Mouse (Mus musculus) CH12.LX (cell line): ENCODE measurements around the gene Hsf4. TPM values are rescaled to one million over a fixed set of nuclear protein-coding genes. Genes with fewer than 3 reads are reported as not detected.

Source experiments
- DNase-seq: peaks from one replicate; pipeline ENCODE4 v3.0.0-alpha.2; 2013; ENCODE audit errors: extremely low read depth
- H3K27ac ChIP-seq: 2 replicates; pipeline ENCODE4 v1.5.1; 2012; ENCODE audit warnings: low read depth, mild to moderate bottlenecking, control low read depth, moderate library complexity; ENCODE audit not compliant: insufficient read depth
- H3K27me3 ChIP-seq: replicated peaks from 2 replicates; pipeline ENCODE3; 2012; ENCODE audit warnings: inconsistent platforms
- H3K36me3 ChIP-seq, 2 experiments: replicated peaks in 1 of 2; 2 replicates each; pipeline versions ENCODE3 to v1.6.1; 2012; ENCODE audit warnings: inconsistent platforms in 1 of 2, low read length in 1 of 2, mild to moderate bottlenecking in 1 of 2, mixed read lengths in 1 of 2, moderate library complexity in 1 of 2; ENCODE audit not compliant: control insufficient read depth in 1 of 2, insufficient read depth in 1 of 2
- H3K4me1 ChIP-seq, 2 experiments: 2 replicates each; pipeline ENCODE4 v1.6.1; 2012; ENCODE audit warnings: inconsistent platforms in 1 of 2, moderate library complexity in 1 of 2; ENCODE audit not compliant: insufficient read depth in 2 of 2, control insufficient read depth in 1 of 2
- H3K4me2 ChIP-seq: 2 replicates; pipeline ENCODE4 v1.6.1; 2012; ENCODE audit warnings: low read depth, mild to moderate bottlenecking, control low read depth; ENCODE audit not compliant: poor library complexity, insufficient read depth, severe bottlenecking
- H3K4me3 ChIP-seq, 3 experiments: fragments of 150-350 bp in 1 of 3; sonication (generic) in 1 of 3; replicated peaks in 1 of 3; 2 replicates each; pipeline versions ENCODE3 to v1.5.1; 2011 to 2012; ENCODE audit warnings: low read depth in 2 of 3, low read length in 2 of 3, mild to moderate bottlenecking in 2 of 3, moderate library complexity in 2 of 3, control low read depth in 1 of 3, improper control_type of control experiment in 1 of 3, inconsistent platforms in 1 of 3, mixed read lengths in 1 of 3; ENCODE audit not compliant: poor library complexity in 1 of 3
- H3K79me2 ChIP-seq: replicated peaks from 2 replicates; pipeline ENCODE4 v1.6.1; 2012; ENCODE audit warnings: mild to moderate bottlenecking, moderate library complexity; ENCODE audit not compliant: control insufficient read depth, poor library complexity, insufficient read depth, severe bottlenecking; ENCODE audit errors: extremely low read depth
- H3K9ac ChIP-seq: 2 replicates; pipeline ENCODE4 v1.6.1; 2012; ENCODE audit warnings: low read depth, mild to moderate bottlenecking, control low read depth, moderate library complexity; ENCODE audit not compliant: insufficient read depth
- H3K9me3 ChIP-seq: replicated peaks from 2 replicates; pipeline ENCODE3; 2012; ENCODE audit warnings: low read length, inconsistent platforms, mixed read lengths
- CHD2 ChIP-seq: IDR thresholded peaks from 2 replicates; pipeline ENCODE4 v1.6.1; 2011; ENCODE audit warnings: low read length, improper control_type of control experiment
- CTCF ChIP-seq, 2 experiments: IDR thresholded peaks in 1 of 2; conservative IDR thresholded peaks in 1 of 2; 2 replicates each; pipeline ENCODE4 v1.5.1; 2011 to 2012; ENCODE audit warnings: low read depth in 2 of 2, low read length in 2 of 2, improper control_type of control experiment in 1 of 2, inconsistent platforms in 1 of 2, mild to moderate bottlenecking in 1 of 2, moderate library complexity in 1 of 2
- E2F4 ChIP-seq: IDR thresholded peaks from 2 replicates; pipeline ENCODE4 v1.6.1; 2011; ENCODE audit warnings: low read depth, low read length, improper control_type of control experiment; ENCODE audit not compliant: insufficient replicate concordance
- EP300 ChIP-seq: IDR thresholded peaks from 2 replicates; pipeline ENCODE4 v1.6.1; 2011; ENCODE audit warnings: low read length, improper control_type of control experiment
- ETS1 ChIP-seq: conservative IDR thresholded peaks from 2 replicates; pipeline ENCODE4 v1.6.1; 2012; ENCODE audit warnings: low read depth, mild to moderate bottlenecking, inconsistent platforms, low read length, improper control_type of control experiment, moderate library complexity
- GABPA ChIP-seq: IDR thresholded peaks from 2 replicates; pipeline ENCODE4 v1.6.1; 2012; ENCODE audit warnings: low read depth, low read length, improper control_type of control experiment, inconsistent platforms; ENCODE audit not compliant: insufficient replicate concordance
- HCFC1 ChIP-seq: IDR thresholded peaks from 2 replicates; pipeline ENCODE4 v1.6.1; 2012; ENCODE audit warnings: low read depth, mild to moderate bottlenecking, inconsistent platforms, low read length, improper control_type of control experiment
- JUN ChIP-seq: IDR thresholded peaks from 2 replicates; pipeline ENCODE4 v1.6.1; 2011; ENCODE audit warnings: low read depth, mild to moderate bottlenecking, low read length, improper control_type of control experiment, moderate library complexity; ENCODE audit not compliant: insufficient read depth
- JUND ChIP-seq: conservative IDR thresholded peaks from 2 replicates; pipeline ENCODE4 v1.6.1; 2011; ENCODE audit warnings: low read depth, low read length, improper control_type of control experiment
- KAT2A ChIP-seq: IDR thresholded peaks from 2 replicates; pipeline ENCODE4 v1.6.1; 2012; ENCODE audit warnings: low read length, improper control_type of control experiment, inconsistent platforms; ENCODE audit not compliant: insufficient replicate concordance
- MAX ChIP-seq: IDR thresholded peaks from 2 replicates; pipeline ENCODE4 v1.6.1; 2011; ENCODE audit warnings: low read length, improper control_type of control experiment
- MAZ ChIP-seq: IDR thresholded peaks from 2 replicates; pipeline ENCODE4 v1.6.1; 2012; ENCODE audit warnings: low read depth, mild to moderate bottlenecking, inconsistent platforms, low read length, improper control_type of control experiment, moderate library complexity
- MEF2A ChIP-seq: IDR thresholded peaks from 2 replicates; pipeline ENCODE4 v1.6.1; 2014; ENCODE audit warnings: low read depth, mild to moderate bottlenecking, inconsistent platforms, low read length, improper control_type of control experiment, borderline replicate concordance
- NELFE ChIP-seq: IDR thresholded peaks from 2 replicates; pipeline ENCODE4 v1.6.1; 2011; ENCODE audit warnings: low read depth, low read length, improper control_type of control experiment
- PAX5 ChIP-seq: IDR thresholded peaks from 2 replicates; pipeline ENCODE4 v1.6.1; 2012; ENCODE audit warnings: low read length, inconsistent platforms, mixed read lengths
- POLR2AphosphoS2 ChIP-seq: IDR thresholded peaks from 2 replicates; pipeline ENCODE4 v1.6.1; 2011; ENCODE audit warnings: low read depth, low read length, improper control_type of control experiment
- RAD21 ChIP-seq: IDR thresholded peaks from 2 replicates; pipeline ENCODE4 v1.6.1; 2011; ENCODE audit warnings: low read depth, mild to moderate bottlenecking, low read length, improper control_type of control experiment, moderate library complexity
- RCOR1 ChIP-seq: conservative IDR thresholded peaks from 2 replicates; pipeline ENCODE4 v1.6.1; 2012; ENCODE audit warnings: low read depth, mild to moderate bottlenecking, inconsistent platforms, low read length, improper control_type of control experiment
- SIN3A ChIP-seq: IDR thresholded peaks from 2 replicates; pipeline ENCODE4 v1.6.1; 2012; ENCODE audit warnings: low read length, improper control_type of control experiment, inconsistent platforms
- SMC3 ChIP-seq: IDR thresholded peaks from 2 replicates; pipeline ENCODE4 v1.6.1; 2011; ENCODE audit warnings: low read depth, low read length, improper control_type of control experiment
- USF1 ChIP-seq: IDR thresholded peaks from 2 replicates; pipeline ENCODE4 v1.6.1; 2014; ENCODE audit warnings: low read depth, mild to moderate bottlenecking, inconsistent platforms, low read length, improper control_type of control experiment
- USF2 ChIP-seq: conservative IDR thresholded peaks from 2 replicates; pipeline ENCODE4 v1.6.1; 2011; ENCODE audit warnings: low read depth, low read length, improper control_type of control experiment
- ZMIZ1 ChIP-seq: IDR thresholded peaks from 2 replicates; pipeline ENCODE4 v1.6.1; 2012; ENCODE audit warnings: low read depth, mild to moderate bottlenecking, inconsistent platforms, low read length, improper control_type of control experiment
- dilution Hi-C: fragments of 300-500 bp; cut with MboI; formaldehyde crosslinking; loops from 2 replicates; pipeline ENCODE4 v1.14.3; 2020; ENCODE audit warnings: low sequenced_read_pairs; ENCODE audit not compliant: extremely low pct_unique_long_range_greater_than_20kb, extremely low pct_ligation_motif_present
- in situ Hi-C: fragments of 300-500 bp; cut with MboI; formaldehyde crosslinking; loops from 3 replicates; pipeline ENCODE4 v1.14.3; 2019; ENCODE audit warnings: low sequenced_read_pairs, low pct_ligation_motif_present, low pct_unique_long_range_greater_than_20kb, mixed read lengths
- polyA plus RNA-seq: library from polyadenylated mRNA; unstranded; fragments of >175 nt; gene quantifications from 2 replicates; pipeline ENCODE4 v1.2.1, GENCODE M21; 2012; ENCODE audit warnings: low read depth; ENCODE audit not compliant: insufficient read length
- total RNA-seq, 2 experiments: library from RNA; depleted of rRNA; stranded (reverse); fragments of 300-350 nt in 1 of 2; fragments of >200 nt in 1 of 2; gene quantifications; 2 replicates each; pipeline ENCODE4 v1.2.3; 2012 to 2014

Gene Hsf4
- total and polyA plus RNA-seq, 3 experiments = 0.08 TPM; not detected in 2

DNA sequence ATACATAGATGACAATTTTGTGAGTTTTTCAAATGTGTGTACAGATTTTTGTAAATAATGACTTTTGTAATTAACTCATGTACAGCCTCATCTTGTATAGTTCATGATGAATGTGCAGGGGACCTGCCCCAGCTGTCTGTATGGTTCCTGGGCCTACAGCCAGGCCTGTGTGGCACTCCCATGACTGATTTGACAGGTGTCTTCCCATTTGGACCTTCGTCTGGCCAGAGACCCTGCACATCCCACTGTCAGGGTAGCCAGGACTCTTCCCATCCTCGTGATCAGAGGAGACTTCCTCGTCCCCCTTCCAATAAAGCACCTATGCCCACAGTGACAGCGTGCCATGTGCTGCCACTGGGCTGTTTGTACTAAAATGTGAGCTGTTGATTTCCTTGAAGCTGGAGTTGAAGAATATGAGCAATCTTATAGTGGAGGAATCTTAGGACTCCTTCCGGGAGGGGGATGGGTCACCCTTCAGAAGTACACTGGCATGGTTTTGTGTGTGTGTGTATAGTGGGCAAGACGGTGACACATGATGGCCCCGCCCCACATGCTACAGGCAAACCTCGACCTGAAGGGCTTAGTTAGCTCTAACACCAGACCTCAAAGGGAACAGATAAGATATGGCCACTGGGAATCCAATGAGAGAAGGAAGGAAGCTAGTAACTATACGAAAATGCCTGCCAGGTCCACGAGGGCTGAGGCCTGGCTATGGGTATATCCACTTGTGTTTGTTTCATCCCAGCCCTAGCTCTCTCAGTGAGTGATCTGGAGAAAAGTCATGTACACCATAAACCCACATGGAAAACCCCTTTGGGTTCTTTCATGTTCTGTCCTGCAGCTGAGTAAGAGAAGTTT is 16.7 kb upstream of the Hsf4 start:
- dilution Hi-C loops (no loop called here), in situ Hi-C loops (no loop called here)
- no peaks in the 10 kb centered on the region for H3K79me2 ChIP-seq
- no peak overlapping the region for H3K27ac ChIP-seq
- peaks cover 7 to 17% of the 10 kb centered on the region in 2 experiments for H3K4me1 ChIP-seq
- H3K27me3 ChIP-seq = no peaks in the 10 kb centered on the region
- H3K9me3 ChIP-seq = no peaks in the 10 kb centered on the region
- H3K36me3 ChIP-seq = peaks cover 47 to 86% of the 10 kb centered on the region in 2 experiments
- no peak overlapping the region for H3K4me2 ChIP-seq
- no peak for DNase-seq
- H3K9ac ChIP-seq = no peak overlapping the region
- H3K4me3 ChIP-seq = no peak overlapping the region
- TF ChIP-seq EP300 (no peak), RAD21 (no peak), KAT2A (no peak), GABPA (no peak), CTCF (conservative IDR thresholded peaks at IDR 0.05 in 1 of 2, IDR thresholded peaks at IDR 0.05 in 1 of 2; ENCODE audit: low read depth in 2 of 2, low read length in 2 of 2) (no peak), SIN3A (no peak), USF2 (no peak), RCOR1 (no peak), ZMIZ1 (no peak), MAX (no peak), JUN (no peak), MEF2A (no peak), JUND (no peak), CHD2 (no peak), E2F4 (no peak), POLR2AphosphoS2 (no peak), SMC3 (no peak)

DNA sequence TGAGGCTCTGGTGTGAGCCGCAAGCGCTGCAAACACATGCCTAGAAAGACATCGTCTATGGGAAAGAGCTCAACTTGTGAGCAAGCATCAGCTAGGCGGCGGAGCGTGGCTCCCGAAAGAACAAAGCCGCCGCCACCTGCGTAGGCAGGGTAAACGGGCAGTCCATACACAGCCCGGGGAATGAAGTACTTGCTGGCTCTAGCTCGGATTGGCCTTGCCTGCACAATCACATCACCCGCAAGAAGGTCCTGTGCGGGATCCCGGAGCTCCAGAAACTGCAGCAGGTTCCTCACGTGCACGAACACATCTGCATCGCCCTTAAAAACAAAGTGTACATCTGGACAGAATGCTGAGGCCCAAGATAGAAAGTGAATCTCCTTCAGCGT is 15.8 kb upstream of the Hsf4 start:
- no peak overlapping the region for H3K9ac ChIP-seq
- H3K4me3 ChIP-seq = no peak overlapping the region

More for the DNA sequence above, 15.8 kb upstream of the Hsf4 start:
- peaks cover 7 to 17% of the 10 kb centered on the region in 2 experiments for H3K4me1 ChIP-seq
- no peak for DNase-seq
- no peak overlapping the region for H3K4me2 ChIP-seq
- no peaks in the 10 kb centered on the region for H3K27me3 ChIP-seq
- H3K27ac ChIP-seq = no peak overlapping the region
- in situ Hi-C loops = no loop called here
- H3K36me3 ChIP-seq = peaks cover 45 to 86% of the 10 kb centered on the region in 2 experiments
- no peaks in the 10 kb centered on the region for H3K79me2 ChIP-seq
- TF ChIP-seq EP300 (no peak), NELFE (no peak), HCFC1 (no peak), USF2 (no peak), USF1 (no peak), MAZ (no peak), CTCF (conservative IDR thresholded peaks at IDR 0.05 in 1 of 2, IDR thresholded peaks at IDR 0.05 in 1 of 2; ENCODE audit: low read depth in 2 of 2, low read length in 2 of 2) (no peak), ETS1 (no peak), KAT2A (no peak), JUN (no peak), RAD21 (no peak), PAX5 (no peak)
- TF ChIP-seq, all 38 proteins: peak for 0
- dilution Hi-C loops = no loop called here
- no peaks in the 10 kb centered on the region for H3K9me3 ChIP-seq
